Mouse (Mus musculus) ES-E14 (cell line): Measurements from ENCODE around the gene Insig1.

Source experiments
- CHD2 ChIP-seq: IDR thresholded peaks from 2 replicates; pipeline ENCODE4 v1.6.1; 2014; ENCODE audit warnings: mild to moderate bottlenecking, low read depth, low read length, inconsistent platforms
- HCFC1 ChIP-seq: IDR thresholded peaks from 2 replicates; pipeline ENCODE4 v1.6.1; 2012; ENCODE audit warnings: low read length, inconsistent platforms, borderline replicate concordance; ENCODE audit not compliant: insufficient read depth
- MAFK ChIP-seq: IDR thresholded peaks from 2 replicates; pipeline ENCODE4 v1.6.1; 2014; ENCODE audit warnings: mild to moderate bottlenecking, low read depth, low read length, inconsistent platforms; ENCODE audit not compliant: insufficient read depth
- ZC3H11A ChIP-seq: IDR thresholded peaks from 2 replicates; pipeline ENCODE4 v1.6.1; 2012; ENCODE audit warnings: low read depth, mild to moderate bottlenecking, inconsistent platforms, low read length, borderline replicate concordance
- ZNF384 ChIP-seq: IDR thresholded peaks from 2 replicates; pipeline ENCODE4 v1.6.1; 2012; ENCODE audit warnings: low read depth, low read length, inconsistent platforms

- no peak for TF ChIP-seq ZC3H11A
- TF ChIP-seq ZNF384: no peak
- no peak for TF ChIP-seq HCFC1
- TF ChIP-seq CHD2: no peak
- TF ChIP-seq MAFK: no peak
Measured at GRCm38 (mm10) chr5:28070828-28071455, at the start of gene Insig1.
